Mouse (Mus musculus) retina, postnatal 1 day (tissue): ENCODE measurements around the gene Tbrg1.

Experiments
- DNase-seq: peaks from one replicate; pipeline ENCODE4 v3.0.0-alpha.2; 2012

Tbrg1 gene

DNA sequence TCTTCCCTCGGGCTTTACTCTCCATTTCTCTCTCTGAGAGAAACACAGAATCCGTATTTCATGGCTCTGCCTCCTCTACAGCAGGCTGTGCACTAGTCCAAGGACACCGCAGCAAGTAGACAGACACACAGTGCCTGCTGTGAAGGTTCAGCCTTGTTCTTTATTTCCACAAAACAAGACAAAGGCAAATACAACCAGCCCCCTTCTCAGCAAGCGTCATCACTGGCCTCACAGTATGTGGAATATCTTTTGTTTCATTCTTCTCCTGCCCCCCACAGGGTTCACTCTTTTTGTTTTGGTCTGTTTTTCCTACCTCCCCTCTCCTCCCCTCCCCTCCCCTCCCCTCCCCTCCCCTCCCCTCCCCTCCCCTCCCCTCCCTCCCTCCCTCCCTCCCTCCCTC, 28.5 kb downstream of the Tbrg1 start:
- DNase-seq: no peak

GRCm38 (mm10) chr9:37627263-37627662, 29.8 kb downstream of the Tbrg1 start:
- no peak for DNase-seq

DNA sequence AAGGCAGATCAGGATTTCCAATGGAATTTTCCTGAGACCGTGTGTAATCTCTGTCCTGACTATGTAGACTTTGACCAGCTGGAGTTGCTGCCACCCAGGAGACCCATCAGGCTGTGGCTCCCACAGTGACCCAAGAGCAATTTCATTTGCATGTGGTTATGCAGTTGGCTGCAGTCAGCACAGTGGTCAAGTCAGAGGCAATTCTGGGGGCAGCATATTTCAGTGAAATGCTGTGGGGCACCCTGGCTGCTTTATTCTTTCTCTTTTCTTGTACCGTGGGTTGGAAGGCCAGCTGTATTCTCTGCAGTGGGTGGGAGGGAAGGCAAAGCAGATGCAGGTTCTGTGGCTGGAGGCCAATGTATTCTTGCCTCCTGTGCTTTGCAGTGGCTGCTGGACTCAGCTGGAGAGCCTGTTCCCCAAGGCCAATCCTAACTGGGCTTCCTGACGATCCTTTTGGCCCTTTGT, 31.0 kb downstream of the Tbrg1 start:
- no peak for DNase-seq

GRCm38 (mm10) chr9:37625641-37626040, 31.5 kb downstream of the Tbrg1 start:
- peak; percentile 17 for DNase-seq

DNA sequence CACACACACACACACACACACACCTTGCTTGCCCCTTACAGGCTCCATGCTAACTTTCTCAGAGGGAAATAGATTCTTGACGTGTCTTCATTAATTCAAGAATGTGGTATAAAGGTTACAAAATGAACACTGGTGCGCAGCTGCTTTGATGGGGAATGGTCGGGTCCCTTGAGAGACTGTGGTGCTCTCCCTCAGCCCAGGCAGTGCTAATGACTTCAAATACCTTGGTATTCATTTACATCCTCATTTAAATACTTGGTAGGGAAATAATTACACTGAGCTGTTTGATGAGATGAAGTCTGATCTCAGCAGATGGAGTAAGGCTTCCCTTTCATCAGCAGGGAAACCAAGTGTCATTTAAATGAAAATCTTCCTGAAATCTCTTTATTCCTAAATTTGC, 32.0 kb downstream of the Tbrg1 start:
- no peak for DNase-seq

GRCm38 (mm10) chr9:37624502-37624901, 32.6 kb downstream of the Tbrg1 start:
- no peak for DNase-seq

DNA sequence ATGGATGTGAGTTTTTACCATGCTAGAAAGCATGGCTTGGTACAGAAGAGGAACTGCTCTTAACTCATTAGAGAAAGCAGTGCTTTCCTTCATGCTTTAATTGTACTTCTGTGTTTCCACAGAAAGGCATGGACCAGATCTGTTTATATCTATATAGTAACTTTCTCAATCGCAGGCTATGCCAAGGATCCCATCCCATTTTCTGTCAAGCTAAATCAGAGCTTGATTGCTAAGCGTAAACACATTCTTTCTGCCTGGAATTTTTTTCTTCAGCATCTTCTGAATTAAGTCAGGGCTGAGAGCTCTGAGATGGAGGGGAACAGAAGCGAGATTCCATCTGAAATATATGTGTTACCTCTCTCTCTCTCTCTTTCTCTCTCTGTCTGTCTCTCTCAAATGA, 33.1 kb downstream of the Tbrg1 start:
- no peak for DNase-seq

GRCm38 (mm10) chr9:37621290-37621689, 35.8 kb downstream of the Tbrg1 start:
- no peak for DNase-seq

GRCm38 (mm10) chr9:37616770-37617169, 40.3 kb downstream of the Tbrg1 start:
- DNase-seq: peak; percentile 74

GRCm38 (mm10) chr9:37615220-37615619, 41.9 kb downstream of the Tbrg1 start:
- DNase-seq: no peak

GRCm38 (mm10) chr9:37614316-37614715, 42.8 kb downstream of the Tbrg1 start:
- DNase-seq: no peak

GRCm38 (mm10) chr9:37613911-37614280, 43.2 kb downstream of the Tbrg1 start:
- no peak for DNase-seq

GRCm38 (mm10) chr9:37613182-37613910, 43.8 kb downstream of the Tbrg1 start, which contains the start of gene Spa17:
Gene Spa17 (minus strand): TSS chr9:37613722.
- peak; percentile 95 for DNase-seq

DNA sequence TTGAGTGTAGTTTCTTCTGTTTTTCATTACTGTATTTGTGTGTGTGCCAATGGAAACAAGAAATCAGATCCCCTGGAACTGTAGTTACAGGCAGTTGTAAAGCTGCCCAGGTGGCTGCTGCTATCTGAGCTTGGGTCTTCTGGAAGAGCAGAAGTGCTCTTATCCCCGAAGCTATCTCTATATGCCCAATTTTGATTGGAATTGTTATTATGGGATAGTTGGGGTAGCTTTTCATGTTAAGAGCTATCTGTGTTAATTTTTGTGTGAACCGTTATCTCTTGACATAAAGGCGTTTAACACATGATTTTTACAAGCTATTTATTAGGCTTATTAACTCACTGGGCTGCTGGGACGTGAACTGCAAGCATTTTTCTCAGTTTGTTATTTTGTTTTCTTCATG, 47.6 kb downstream of the Tbrg1 start:
- DNase-seq: no peak

- no peak for DNase-seq
These were observed 52.0 kb downstream of the Tbrg1 start for GRCm38 (mm10) chr9:37605089-37605488.

DNA sequence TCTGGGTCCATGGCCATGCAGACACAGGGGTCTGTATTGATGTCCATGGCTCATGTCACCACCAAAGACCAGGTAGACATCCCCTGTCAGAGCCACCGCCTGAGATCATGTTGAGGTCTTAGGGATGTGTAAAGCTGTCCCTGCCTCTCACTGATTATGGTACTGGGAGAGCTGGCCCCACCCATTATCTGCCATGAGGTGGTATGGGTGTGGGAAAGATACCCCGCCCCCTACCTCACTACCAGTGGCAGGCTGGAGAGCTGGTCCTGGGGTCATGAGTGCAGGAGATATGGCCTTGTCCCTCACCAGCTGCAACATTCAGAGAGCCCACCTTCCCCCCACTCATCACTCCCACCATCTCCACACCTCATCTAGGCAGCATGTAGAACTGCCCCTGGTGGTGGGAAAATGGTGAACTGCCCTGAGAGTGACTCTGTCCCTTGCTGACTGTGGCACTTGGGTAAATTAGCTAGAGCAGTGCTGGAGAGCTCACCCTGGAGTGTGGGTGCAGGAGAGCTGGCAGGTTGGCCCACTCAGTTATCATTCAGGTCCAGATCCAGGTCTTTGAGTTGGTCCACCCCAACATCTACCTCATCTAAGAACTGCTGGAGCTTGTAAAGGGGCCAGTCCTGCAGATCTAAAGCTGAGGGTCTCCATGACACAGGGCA, 56.4 kb downstream of the Tbrg1 start:
- no peak for DNase-seq
